Mouse (Mus musculus): Measurements from ENCODE around the gene Rapgef1.

- TF ChIP-seq POLR2A (IDR thresholded peaks at IDR 0.05; ENCODE audit: low read depth, low read length) (no peak), CTCF (IDR thresholded peaks at IDR 0.05; ENCODE audit: extremely low read depth, insufficient read depth, insufficient read length, insufficient replicate concordance) (no peak)
Measured at GRCm38 (mm10) chr2:29645071-29645628, 25.6 kb downstream of the Rapgef1 start.

All from spleen, adult 2 months (tissue).